Mouse (Mus musculus) midbrain, embryonic 14.5 days (tissue): ENCODE data around the gene Sh2b3. TPM values are rescaled to one million over a fixed set of nuclear protein-coding genes. Genes with fewer than 3 reads are reported as not detected.

ENCODE experiments used
- ATAC-seq: fragments of 200-750 bp; cut with Nextera tagmentation; 2 replicates; pipeline ENCODE4 v1.8.0; 2017; ENCODE audit warnings: moderate number of reproducible peaks, moderate library complexity; ENCODE audit not compliant: low FRiP score, low TSS enrichment
- DNase-seq: peaks from one replicate; pipeline ENCODE4 v3.0.0-alpha.2; 2015
- H3K27ac ChIP-seq: fragments of 300-500 bp; sonication (generic); replicated peaks from 2 replicates; pipeline ENCODE4 v1.5.1; 2014; ENCODE audit warnings: mild to moderate bottlenecking, low read depth, low read length, moderate library complexity
- H3K27me3 ChIP-seq: fragments of 300-500 bp; sonication (generic); 2 replicates; pipeline ENCODE4 v1.6.1; 2014; ENCODE audit warnings: low read length, control low read depth, mixed read lengths; ENCODE audit not compliant: control insufficient read depth, insufficient read depth
- H3K36me3 ChIP-seq: fragments of 300-500 bp; sonication (generic); 2 replicates; pipeline ENCODE4 v1.6.1; 2014; ENCODE audit warnings: low read length, control low read depth; ENCODE audit not compliant: control insufficient read depth, insufficient read depth
- H3K4me1 ChIP-seq: fragments of 300-500 bp; sonication (generic); 2 replicates; pipeline ENCODE4 v1.6.1; 2014; ENCODE audit warnings: mild to moderate bottlenecking, antibody characterized with exemption, low read length, control low read depth; ENCODE audit not compliant: control insufficient read depth, insufficient read depth
- H3K4me2 ChIP-seq: fragments of 300-500 bp; sonication (generic); 2 replicates; pipeline ENCODE4 v1.6.1; 2014; ENCODE audit warnings: mild to moderate bottlenecking, low read length, moderate library complexity
- H3K4me3 ChIP-seq: fragments of 300-500 bp; sonication (generic); replicated peaks from 2 replicates; pipeline ENCODE4 v1.5.1; 2014; ENCODE audit warnings: low read depth, low read length
- H3K9ac ChIP-seq: fragments of 300-500 bp; sonication (generic); replicated peaks from 2 replicates; pipeline ENCODE4 v1.6.1; 2014; ENCODE audit warnings: mild to moderate bottlenecking, low read length, moderate library complexity
- H3K9me3 ChIP-seq: fragments of 300-500 bp; sonication (generic); 2 replicates; pipeline ENCODE4 v1.6.1; 2016; ENCODE audit warnings: low read length, control low read depth, mixed read lengths; ENCODE audit not compliant: control insufficient read depth
- WGBS: fragments of 180-500 bp; shearing (Covaris S2); extraction: QIAGEN DNeasy Blood & Tissue Kit; methylation state at CpG from one replicate; pipeline ENCODE4 v1.1.7; 2014; 5-methylcytosine and 5-hydroxymethylcytosine counted together
- polyA plus RNA-seq: library from polyadenylated mRNA; unstranded; fragments of >200 nt; fragmentation: Nextera tagmentation; extraction: Ambion mirVana; gene quantifications from 2 replicates; pipeline ENCODE4 v1.2.1, GENCODE M21; 2014

The Sh2b3 gene
- polyA plus RNA-seq, 1 experiment from 2014 or later = 7.8 TPM

GRCm38 (mm10) chr5:121782467-121782866, 55.0 kb downstream of the Sh2b3 start:
- no peaks in the 10 kb centered on the region for H3K9me3 ChIP-seq
- no peak overlapping the region for H3K9ac ChIP-seq
- peaks cover 82% of the 10 kb centered on the region for H3K36me3 ChIP-seq
- no peaks in the 10 kb centered on the region for H3K4me1 ChIP-seq
- no peak overlapping the region for H3K4me2 ChIP-seq
- no peak overlapping the region for H3K4me3 ChIP-seq
- DNase-seq = peak; percentile 25
- no peaks in the 10 kb centered on the region for H3K27me3 ChIP-seq
- ATAC-seq = no peak
- 46% methylated on average over 4 of the region's 4 CpGs for WGBS
- no peak overlapping the region for H3K27ac ChIP-seq

GRCm38 (mm10) chr5:121780180-121780579, 57.3 kb downstream of the Sh2b3 start:
- WGBS = 83% methylated on average over 5 of the region's 5 CpGs
- no peak for ATAC-seq
- DNase-seq = no peak
- Histone ChIP-seq H3K27ac (no peak overlapping the region), H3K4me2 (no peak overlapping the region), H3K9ac (no peak overlapping the region), H3K9me3 (no peaks in the 10 kb centered on the region), H3K36me3 (peaks cover 79% of the 10 kb centered on the region), H3K4me3 (no peak overlapping the region), H3K27me3 (no peaks in the 10 kb centered on the region), H3K4me1 (no peaks in the 10 kb centered on the region)

- no peak for ATAC-seq
- peaks cover 79% of the 10 kb centered on the region for H3K36me3 ChIP-seq
- H3K4me2 ChIP-seq = no peak overlapping the region
- H3K4me3 ChIP-seq = no peak overlapping the region
- peak; percentile 73 for DNase-seq
- H3K27ac ChIP-seq = 0 out of 2 replicates have a peak overlapping the region, but pooled peaks have one; percentile 5
- H3K27me3 ChIP-seq = no peaks in the 10 kb centered on the region
- WGBS = 54% methylated on average over 7 of the region's 7 CpGs
- no peak overlapping the region for H3K9ac ChIP-seq
- no peaks in the 10 kb centered on the region for H3K9me3 ChIP-seq
- no peaks in the 10 kb centered on the region for H3K4me1 ChIP-seq
Measured at GRCm38 (mm10) chr5:121778485-121779119, 58.8 kb downstream of the Sh2b3 start.

- 90% methylated on average over 3 of the region's 3 CpGs for WGBS
- no peak overlapping the region for H3K27ac ChIP-seq
- H3K4me2 ChIP-seq = no peak overlapping the region
- H3K36me3 ChIP-seq = peaks cover 43% of the 10 kb centered on the region
- H3K9ac ChIP-seq = no peak overlapping the region
- no peak for ATAC-seq
- no peaks in the 10 kb centered on the region for H3K9me3 ChIP-seq
- no peak overlapping the region for H3K4me3 ChIP-seq
- no peaks in the 10 kb centered on the region for H3K4me1 ChIP-seq
- no peaks in the 10 kb centered on the region for H3K27me3 ChIP-seq
- DNase-seq = no peak
Measured at GRCm38 (mm10) chr5:121771611-121772010, 65.8 kb downstream of the Sh2b3 start.

GRCm38 (mm10) chr5:121769827-121770226, 67.6 kb downstream of the Sh2b3 start:
- Histone ChIP-seq H3K4me1 (no peaks in the 10 kb centered on the region), H3K36me3 (peaks cover 28% of the 10 kb centered on the region), H3K9ac (no peak overlapping the region), H3K27me3 (no peaks in the 10 kb centered on the region), H3K4me3 (no peak overlapping the region), H3K4me2 (no peak overlapping the region), H3K9me3 (no peaks in the 10 kb centered on the region), H3K27ac (no peak overlapping the region)
- ATAC-seq (no peak), DNase-seq (no peak)
- WGBS = 90% methylated on average over 7 of the region's 7 CpGs

- Histone ChIP-seq H3K4me1 (no peaks in the 10 kb centered on the region), H3K27ac (peak overlapping the region; percentile 26; the same call in 1 of the 2 replicates), H3K4me2 (no peak overlapping the region), H3K9me3 (no peaks in the 10 kb centered on the region), H3K27me3 (no peaks in the 10 kb centered on the region), H3K36me3 (peaks cover 11% of the 10 kb centered on the region), H3K9ac (no peak overlapping the region), H3K4me3 (no peak overlapping the region)
- ATAC-seq (no peak), DNase-seq (no peak)
- WGBS = 90% methylated on average over 2 of the region's 2 CpGs
Measured at GRCm38 (mm10) chr5:121767564-121767963, 69.9 kb downstream of the Sh2b3 start.

- H3K36me3 ChIP-seq = 0 out of 2 replicates have a peak, but pooled peaks cover 2% of the 10 kb centered on the region
- peak; percentile 17 for DNase-seq
- H3K4me1 ChIP-seq = no peaks in the 10 kb centered on the region
- H3K9me3 ChIP-seq = no peaks in the 10 kb centered on the region
- no peak overlapping the region for H3K4me2 ChIP-seq
- no peak overlapping the region for H3K4me3 ChIP-seq
- no peak overlapping the region for H3K27ac ChIP-seq
- 89% methylated on average over 4 of the region's 4 CpGs for WGBS
- no peak overlapping the region for H3K9ac ChIP-seq
- no peak for ATAC-seq
- H3K27me3 ChIP-seq = no peaks in the 10 kb centered on the region
Measured at GRCm38 (mm10) chr5:121766038-121766773, 71.2 kb downstream of the Sh2b3 start.
